Mouse (Mus musculus) olfactory bulb, adult 2 months (tissue): ENCODE results near the gene Tbc1d10b.

ENCODE experiments used
- CTCF ChIP-seq: fragments of 200-500 bp; IDR thresholded peaks from 2 replicates; pipeline ENCODE4 v1.5.1; 2012; ENCODE audit warnings: low read depth, mild to moderate bottlenecking, low read length, moderate library complexity; ENCODE audit not compliant: insufficient read depth
- POLR2A ChIP-seq: fragments of 200-500 bp; IDR thresholded peaks from 2 replicates; pipeline ENCODE4 v1.6.1; 2012; ENCODE audit warnings: mild to moderate bottlenecking, low read depth, low read length, moderate library complexity; ENCODE audit not compliant: insufficient read depth

DNA sequence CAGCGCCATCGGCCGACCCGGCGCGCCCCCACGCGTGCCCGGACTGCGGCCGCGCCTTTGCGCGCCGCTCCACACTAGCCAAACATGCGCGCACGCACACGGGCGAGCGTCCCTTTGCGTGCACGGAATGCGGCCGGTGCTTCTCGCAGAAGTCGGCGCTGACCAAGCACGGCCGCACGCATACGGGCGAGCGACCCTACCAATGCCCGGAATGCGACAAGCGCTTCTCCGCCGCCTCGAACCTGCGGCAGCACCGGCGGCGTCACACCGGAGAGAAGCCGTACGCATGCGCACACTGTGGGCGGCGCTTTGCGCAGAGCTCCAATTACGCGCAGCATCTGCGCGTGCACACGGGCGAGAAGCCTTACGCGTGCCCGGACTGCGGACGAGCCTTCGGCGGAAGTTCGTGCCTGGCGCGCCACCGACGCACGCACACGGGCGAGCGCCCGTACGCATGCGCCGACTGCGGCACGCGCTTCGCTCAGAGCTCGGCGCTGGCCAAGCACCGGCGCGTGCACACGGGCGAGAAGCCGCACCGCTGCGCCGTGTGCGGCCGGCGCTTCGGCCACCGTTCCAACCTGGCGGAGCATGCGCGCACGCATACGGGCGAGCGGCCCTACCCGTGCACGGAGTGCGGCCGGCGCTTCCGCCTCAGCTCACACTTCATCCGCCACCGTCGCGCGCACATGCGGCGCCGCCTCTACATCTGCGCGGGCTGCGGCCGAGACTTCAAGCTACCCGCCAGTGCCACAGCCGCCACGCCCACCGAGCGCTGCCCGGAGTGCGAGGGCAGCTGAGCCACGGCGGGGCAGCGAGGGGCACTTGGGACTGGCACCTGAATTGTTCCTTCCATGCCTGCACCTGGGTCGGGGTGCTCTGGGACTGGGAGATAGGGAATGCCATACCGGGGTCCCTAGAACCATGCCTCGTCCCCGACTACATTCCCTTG lies 45.8 kb upstream of the Tbc1d10b start:
- peak; percentile 76 for TF ChIP-seq POLR2A
- TF ChIP-seq CTCF: no peak
